Mouse (Mus musculus) midbrain, embryonic 13.5 days (tissue): ENCODE results near the gene Top1. TPM values are rescaled to one million over a fixed set of nuclear protein-coding genes. Genes with fewer than 3 reads are reported as not detected.

ENCODE experiments used
- ATAC-seq: fragments of 200-750 bp; cut with Nextera tagmentation; 2 replicates; pipeline ENCODE4 v1.8.0; 2017; ENCODE audit warnings: mild to moderate bottlenecking, moderate TSS enrichment, moderate library complexity
- H3K27ac ChIP-seq: fragments of 300-500 bp; sonication (generic); 2 replicates; pipeline ENCODE4 v1.5.1; 2015; ENCODE audit warnings: inconsistent platforms, mild to moderate bottlenecking, moderate library complexity
- H3K27me3 ChIP-seq: fragments of 300-500 bp; sonication (generic); 2 replicates; pipeline ENCODE4 v1.6.1; 2015; ENCODE audit warnings: mild to moderate bottlenecking, inconsistent platforms
- H3K36me3 ChIP-seq: fragments of 300-500 bp; sonication (generic); 2 replicates; pipeline ENCODE4 v1.6.1; 2015; ENCODE audit warnings: mild to moderate bottlenecking, inconsistent platforms
- H3K4me1 ChIP-seq: fragments of 300-500 bp; sonication (generic); replicated peaks from 2 replicates; pipeline ENCODE4 v1.6.1; 2015; ENCODE audit warnings: inconsistent platforms
- H3K4me2 ChIP-seq: fragments of 300-500 bp; sonication (generic); replicated peaks from 2 replicates; pipeline ENCODE4 v1.6.1; 2015; ENCODE audit warnings: moderate library complexity, mild to moderate bottlenecking, inconsistent platforms
- H3K4me3 ChIP-seq: fragments of 300-500 bp; sonication (generic); replicated peaks from 2 replicates; pipeline ENCODE4 v1.5.1; 2015; ENCODE audit warnings: mild to moderate bottlenecking, inconsistent platforms
- H3K9ac ChIP-seq: fragments of 300-500 bp; sonication (generic); replicated peaks from 2 replicates; pipeline ENCODE4 v1.6.1; 2015; ENCODE audit warnings: mild to moderate bottlenecking, inconsistent platforms
- H3K9me3 ChIP-seq: fragments of 300-500 bp; sonication (generic); 2 replicates; pipeline ENCODE4 v1.6.1; 2016; ENCODE audit warnings: mild to moderate bottlenecking, inconsistent platforms
- WGBS: fragments of 180-500 bp; shearing (Covaris S2); methylation state at CpG from one replicate; pipeline ENCODE4 v1.1.7; 2015; 5-methylcytosine and 5-hydroxymethylcytosine counted together
- polyA plus RNA-seq: library from polyadenylated mRNA; unstranded; fragments of >200 nt; fragmentation: Nextera tagmentation; extraction: Ambion mirVana; gene quantifications from 2 replicates; pipeline ENCODE4 v1.2.1, GENCODE M21; 2015

The Top1 gene
- polyA plus RNA-seq, 1 experiment from 2014 or later = 115 TPM

GRCm38 (mm10) chr2:160763816-160764215, 118.1 kb downstream of the Top1 start:
- no peaks in the 10 kb centered on the region for H3K27me3 ChIP-seq
- no peak overlapping the region for H3K4me3 ChIP-seq
- no peaks in the 10 kb centered on the region for H3K9me3 ChIP-seq
- WGBS = 93% methylated on average over 3 of the region's 3 CpGs
- 0 out of 2 replicates have a peak, but pooled peaks cover 6% of the 10 kb centered on the region for H3K4me1 ChIP-seq
- peaks cover 90% of the 10 kb centered on the region for H3K36me3 ChIP-seq
- no peak overlapping the region for H3K27ac ChIP-seq
- H3K9ac ChIP-seq = no peak overlapping the region
- no peak for ATAC-seq
- H3K4me2 ChIP-seq = no peak overlapping the region

- H3K27ac ChIP-seq = no peak overlapping the region
- H3K4me2 ChIP-seq = no peak overlapping the region
- 0 out of 2 replicates have a peak, but pooled peaks cover 6% of the 10 kb centered on the region for H3K4me1 ChIP-seq
- no peak overlapping the region for H3K4me3 ChIP-seq
- ATAC-seq = no peak
- H3K27me3 ChIP-seq = no peaks in the 10 kb centered on the region
- no peak overlapping the region for H3K9ac ChIP-seq
- 91% methylated on average over 2 of the region's 2 CpGs for WGBS
- H3K36me3 ChIP-seq = peaks cover 90% of the 10 kb centered on the region
- no peaks in the 10 kb centered on the region for H3K9me3 ChIP-seq
These were observed 118.7 kb downstream of the Top1 start for GRCm38 (mm10) chr2:160764386-160764785.

- Histone ChIP-seq H3K4me2 (no peak overlapping the region), H3K9ac (no peak overlapping the region), H3K27me3 (no peaks in the 10 kb centered on the region), H3K27ac (no peak overlapping the region), H3K4me3 (no peak overlapping the region), H3K4me1 (0 out of 2 replicates have a peak, but pooled peaks cover 6% of the 10 kb centered on the region), H3K9me3 (no peaks in the 10 kb centered on the region), H3K36me3 (peaks cover 85% of the 10 kb centered on the region)
- WGBS = 73% methylated on average over 3 of the region's 3 CpGs
- ATAC-seq = no peak
These were observed 119.4 kb downstream of the Top1 start for GRCm38 (mm10) chr2:160765096-160765495.

- no peak overlapping the region for H3K4me3 ChIP-seq
- H3K4me1 ChIP-seq = 0 out of 2 replicates have a peak, but pooled peaks cover 6% of the 10 kb centered on the region
- no peak overlapping the region for H3K27ac ChIP-seq
- no peaks in the 10 kb centered on the region for H3K9me3 ChIP-seq
- no peak overlapping the region for H3K9ac ChIP-seq
- peaks cover 75% of the 10 kb centered on the region for H3K36me3 ChIP-seq
- ATAC-seq = no peak
- no peaks in the 10 kb centered on the region for H3K27me3 ChIP-seq
- 69% methylated on average over 5 of the region's 5 CpGs for WGBS
- H3K4me2 ChIP-seq = no peak overlapping the region
These were observed 120.7 kb downstream of the Top1 start for GRCm38 (mm10) chr2:160766371-160766771.

GRCm38 (mm10) chr2:160767201-160767600, 121.5 kb downstream of the Top1 start:
- peaks cover 67% of the 10 kb centered on the region for H3K36me3 ChIP-seq
- 0 out of 2 replicates have a peak, but pooled peaks cover 6% of the 10 kb centered on the region for H3K4me1 ChIP-seq
- H3K27ac ChIP-seq = no peak overlapping the region
- 95% methylated on average over 2 of the region's 2 CpGs for WGBS
- no peaks in the 10 kb centered on the region for H3K27me3 ChIP-seq
- H3K4me2 ChIP-seq = no peak overlapping the region
- no peak for ATAC-seq
- H3K9ac ChIP-seq = no peak overlapping the region
- H3K4me3 ChIP-seq = no peak overlapping the region
- H3K9me3 ChIP-seq = no peaks in the 10 kb centered on the region

- Histone ChIP-seq H3K4me3 (no peak overlapping the region), H3K9me3 (no peaks in the 10 kb centered on the region), H3K4me2 (no peak overlapping the region), H3K9ac (no peak overlapping the region), H3K36me3 (peaks cover 57% of the 10 kb centered on the region), H3K4me1 (0 out of 2 replicates have a peak, but pooled peaks cover 6% of the 10 kb centered on the region), H3K27me3 (no peaks in the 10 kb centered on the region), H3K27ac (no peak overlapping the region)
- ATAC-seq = no peak
- WGBS = 89% methylated on average over 4 of the region's 4 CpGs
These were observed 122.5 kb downstream of the Top1 start for GRCm38 (mm10) chr2:160768097-160768695.

- Histone ChIP-seq H3K9ac (no peak overlapping the region), H3K9me3 (no peaks in the 10 kb centered on the region), H3K4me1 (0 out of 2 replicates have a peak, but pooled peaks cover 6% of the 10 kb centered on the region), H3K36me3 (peaks cover 49% of the 10 kb centered on the region), H3K4me2 (no peak overlapping the region), H3K27ac (no peak overlapping the region), H3K4me3 (no peak overlapping the region), H3K27me3 (no peaks in the 10 kb centered on the region)
- WGBS = 91% methylated on average over 2 of the region's 2 CpGs
- ATAC-seq = no peak
These were observed 123.3 kb downstream of the Top1 start for GRCm38 (mm10) chr2:160768997-160769396.

GRCm38 (mm10) chr2:160770409-160770808, 124.7 kb downstream of the Top1 start:
- H3K4me3 ChIP-seq = no peak overlapping the region
- no peaks in the 10 kb centered on the region for H3K9me3 ChIP-seq
- H3K4me2 ChIP-seq = no peak overlapping the region
- peaks cover 35% of the 10 kb centered on the region for H3K36me3 ChIP-seq
- H3K9ac ChIP-seq = no peak overlapping the region
- ATAC-seq = no peak
- no peak overlapping the region for H3K27ac ChIP-seq
- H3K4me1 ChIP-seq = 0 out of 2 replicates have a peak, but pooled peaks cover 6% of the 10 kb centered on the region
- H3K27me3 ChIP-seq = no peaks in the 10 kb centered on the region

- ATAC-seq = no peak
- Histone ChIP-seq H3K27ac (no peak overlapping the region), H3K4me2 (no peak overlapping the region), H3K9me3 (no peaks in the 10 kb centered on the region), H3K36me3 (peaks cover 32% of the 10 kb centered on the region), H3K27me3 (no peaks in the 10 kb centered on the region), H3K9ac (no peak overlapping the region), H3K4me3 (no peak overlapping the region), H3K4me1 (0 out of 2 replicates have a peak, but pooled peaks cover 6% of the 10 kb centered on the region)
- WGBS = 98% methylated on average over 1 of the region's 1 CpGs
These were observed 125.2 kb downstream of the Top1 start for GRCm38 (mm10) chr2:160770871-160771270.

- ATAC-seq = no peak
- no peak overlapping the region for H3K4me2 ChIP-seq
- WGBS = 88% methylated on average over 8 of the region's 8 CpGs
- peaks cover 25% of the 10 kb centered on the region for H3K36me3 ChIP-seq
- no peaks in the 10 kb centered on the region for H3K9me3 ChIP-seq
- no peak overlapping the region for H3K9ac ChIP-seq
- H3K4me3 ChIP-seq = no peak overlapping the region
- no peaks in the 10 kb centered on the region for H3K4me1 ChIP-seq
- no peaks in the 10 kb centered on the region for H3K27me3 ChIP-seq
- H3K27ac ChIP-seq = no peak overlapping the region
These were observed 125.9 kb downstream of the Top1 start for GRCm38 (mm10) chr2:160771325-160772276.
